Mouse (Mus musculus): Measurements from ENCODE around the gene Sort1. TPM values are rescaled to one million over a fixed set of nuclear protein-coding genes. Genes with fewer than 3 reads are reported as not detected.

The Sort1 gene
- total RNA-seq, 1 experiment: 21.2 TPM

GRCm38 (mm10) chr3:108372274-108372673, 88.4 kb downstream of the Sort1 start:
- DNase-seq (ENCODE audit: low read depth, low spot score): no peak
- in situ Hi-C loops (cut with MboI; ENCODE audit: low sequenced_read_pairs in 2 of 2, unreplicated experiment in 2 of 2): no loop called here
- no peak overlapping the region for H3K4me3 ChIP-seq (ENCODE audit: insufficient read depth in 1 of 2, low read depth in 1 of 2, low read length in 2 of 2, poor library complexity in 1 of 2, severe bottlenecking in 1 of 2)
- H3K27ac ChIP-seq (ENCODE audit: insufficient read depth, low read depth, low read length, poor library complexity, severe bottlenecking): no peak overlapping the region
- no peak overlapping the region for H3K9ac ChIP-seq (ENCODE audit: insufficient read depth, low read depth, low read length, poor library complexity, severe bottlenecking)
- H3K36me3 ChIP-seq (ENCODE audit: control insufficient read depth, insufficient read depth, low read length, poor library complexity, severe bottlenecking): no peaks in the 10 kb centered on the region
- no peaks in the 10 kb centered on the region for H3K9me3 ChIP-seq (ENCODE audit: control insufficient read depth, insufficient read depth, low read depth, low read length)
- TF ChIP-seq ZC3H11A (IDR thresholded peaks at IDR 0.05; ENCODE audit: borderline replicate concordance, low read depth, low read length): no peak
- no peak for TF ChIP-seq HCFC1 (IDR thresholded peaks at IDR 0.05; ENCODE audit: borderline replicate concordance, insufficient read depth, low read length)
- TF ChIP-seq ZNF384 (IDR thresholded peaks at IDR 0.05; ENCODE audit: low read depth, low read length): no peak
- no peaks in the 10 kb centered on the region; a peak in 1 of 4 replicates for H3K4me1 ChIP-seq (ENCODE audit: control insufficient read depth in 2 of 2, insufficient read depth in 2 of 2, low read length in 2 of 2, poor library complexity in 1 of 2)

- H3K27ac ChIP-seq (ENCODE audit: insufficient read depth, low read depth, low read length, poor library complexity, severe bottlenecking): no peak overlapping the region
- H3K36me3 ChIP-seq (ENCODE audit: control insufficient read depth, insufficient read depth, low read length, poor library complexity, severe bottlenecking): no peaks in the 10 kb centered on the region
- DNase-seq (ENCODE audit: low read depth, low spot score): no peak
- H3K9me3 ChIP-seq (ENCODE audit: control insufficient read depth, insufficient read depth, low read depth, low read length): no peaks in the 10 kb centered on the region
- no peak overlapping the region for H3K9ac ChIP-seq (ENCODE audit: insufficient read depth, low read depth, low read length, poor library complexity, severe bottlenecking)
- TF ChIP-seq ZC3H11A (IDR thresholded peaks at IDR 0.05; ENCODE audit: borderline replicate concordance, low read depth, low read length) (no peak), MAFK (IDR thresholded peaks at IDR 0.05; ENCODE audit: insufficient read depth, low read depth, low read length) (no peak), HCFC1 (IDR thresholded peaks at IDR 0.05; ENCODE audit: borderline replicate concordance, insufficient read depth, low read length) (no peak), ZNF384 (IDR thresholded peaks at IDR 0.05; ENCODE audit: low read depth, low read length) (no peak), CHD2 (IDR thresholded peaks at IDR 0.05; ENCODE audit: low read depth, low read length) (no peak)
- in situ Hi-C loops (cut with MboI; ENCODE audit: low sequenced_read_pairs in 2 of 2, unreplicated experiment in 2 of 2): no loop called here
- no peak overlapping the region for H3K4me3 ChIP-seq (ENCODE audit: insufficient read depth in 1 of 2, low read depth in 1 of 2, low read length in 2 of 2, poor library complexity in 1 of 2, severe bottlenecking in 1 of 2)
- no peaks in the 10 kb centered on the region; a peak in 1 of 4 replicates for H3K4me1 ChIP-seq (ENCODE audit: control insufficient read depth in 2 of 2, insufficient read depth in 2 of 2, low read length in 2 of 2, poor library complexity in 1 of 2)
These were observed 88.8 kb downstream of the Sort1 start for GRCm38 (mm10) chr3:108372691-108373090.

- Histone ChIP-seq H3K27ac (ENCODE audit: insufficient read depth, low read depth, low read length, poor library complexity, severe bottlenecking) (no peak overlapping the region), H3K9ac (ENCODE audit: insufficient read depth, low read depth, low read length, poor library complexity, severe bottlenecking) (no peak overlapping the region), H3K9me3 (ENCODE audit: control insufficient read depth, insufficient read depth, low read depth, low read length) (no peaks in the 10 kb centered on the region), H3K36me3 (ENCODE audit: control insufficient read depth, insufficient read depth, low read length, poor library complexity, severe bottlenecking) (no peaks in the 10 kb centered on the region), H3K4me3 (ENCODE audit: insufficient read depth in 1 of 2, low read depth in 1 of 2, low read length in 2 of 2, poor library complexity in 1 of 2, severe bottlenecking in 1 of 2) (no peak overlapping the region), H3K4me1 (ENCODE audit: control insufficient read depth in 2 of 2, insufficient read depth in 2 of 2, low read length in 2 of 2, poor library complexity in 1 of 2) (peaks cover 3 to 10% of the 10 kb centered on the region in 2 experiments; a peak in 2 of 4 replicates)
- DNase-seq (ENCODE audit: low read depth, low spot score): no peak
- in situ Hi-C loops (cut with MboI; ENCODE audit: low sequenced_read_pairs in 2 of 2, unreplicated experiment in 2 of 2): no loop called here
- TF ChIP-seq ZNF384 (IDR thresholded peaks at IDR 0.05; ENCODE audit: low read depth, low read length) (no peak), HCFC1 (IDR thresholded peaks at IDR 0.05; ENCODE audit: borderline replicate concordance, insufficient read depth, low read length) (no peak), CHD2 (IDR thresholded peaks at IDR 0.05; ENCODE audit: low read depth, low read length) (no peak), ZC3H11A (IDR thresholded peaks at IDR 0.05; ENCODE audit: borderline replicate concordance, low read depth, low read length) (no peak), MAFK (IDR thresholded peaks at IDR 0.05; ENCODE audit: insufficient read depth, low read depth, low read length) (no peak)
These were observed 95.2 kb downstream of the Sort1 start for GRCm38 (mm10) chr3:108378875-108379663.

GRCm38 (mm10) chr3:108380695-108381094, 96.8 kb downstream of the Sort1 start:
- H3K4me3 ChIP-seq (ENCODE audit: insufficient read depth in 1 of 2, low read depth in 1 of 2, low read length in 2 of 2, poor library complexity in 1 of 2, severe bottlenecking in 1 of 2): no peak overlapping the region
- no peak for TF ChIP-seq HCFC1 (IDR thresholded peaks at IDR 0.05; ENCODE audit: borderline replicate concordance, insufficient read depth, low read length)
- TF ChIP-seq CHD2 (IDR thresholded peaks at IDR 0.05; ENCODE audit: low read depth, low read length): no peak
- no peak for TF ChIP-seq ZC3H11A (IDR thresholded peaks at IDR 0.05; ENCODE audit: borderline replicate concordance, low read depth, low read length)
- no peak for TF ChIP-seq ZNF384 (IDR thresholded peaks at IDR 0.05; ENCODE audit: low read depth, low read length)
- TF ChIP-seq MAFK (IDR thresholded peaks at IDR 0.05; ENCODE audit: insufficient read depth, low read depth, low read length): no peak
- no peak for DNase-seq (ENCODE audit: low read depth, low spot score)
- no peaks in the 10 kb centered on the region for H3K9me3 ChIP-seq (ENCODE audit: control insufficient read depth, insufficient read depth, low read depth, low read length)
- in situ Hi-C loops (cut with MboI; ENCODE audit: low sequenced_read_pairs in 2 of 2, unreplicated experiment in 2 of 2): no loop called here
- H3K4me1 ChIP-seq (ENCODE audit: control insufficient read depth in 2 of 2, insufficient read depth in 2 of 2, low read length in 2 of 2, poor library complexity in 1 of 2): peaks cover 3 to 14% of the 10 kb centered on the region in 2 experiments; a peak in 2 of 4 replicates
- no peak overlapping the region for H3K27ac ChIP-seq (ENCODE audit: insufficient read depth, low read depth, low read length, poor library complexity, severe bottlenecking)
- no peak overlapping the region for H3K9ac ChIP-seq (ENCODE audit: insufficient read depth, low read depth, low read length, poor library complexity, severe bottlenecking)
- H3K36me3 ChIP-seq (ENCODE audit: control insufficient read depth, insufficient read depth, low read length, poor library complexity, severe bottlenecking): peaks cover 10% of the 10 kb centered on the region
